Mouse (Mus musculus) ES-Bruce4 (cell line): ENCODE measurements around the gene Olfr1275. TPM values are rescaled to one million over a fixed set of nuclear protein-coding genes. Genes with fewer than 3 reads are reported as not detected.

Experiments
- H3K27ac ChIP-seq: 2 replicates; pipeline ENCODE4 v1.5.1; 2012; ENCODE audit warnings: low read length, inconsistent platforms; ENCODE audit not compliant: insufficient read depth
- H3K27me3 ChIP-seq: 2 replicates; pipeline ENCODE4 v1.6.1; 2012; ENCODE audit warnings: mild to moderate bottlenecking, low read length, inconsistent platforms; ENCODE audit not compliant: control insufficient read depth, poor library complexity, insufficient read depth, severe bottlenecking
- H3K36me3 ChIP-seq: 2 replicates; pipeline ENCODE4 v1.6.1; 2012; ENCODE audit warnings: inconsistent platforms, mild to moderate bottlenecking, low read length, moderate library complexity; ENCODE audit not compliant: control insufficient read depth, poor library complexity, insufficient read depth, severe bottlenecking
- H3K4me1 ChIP-seq: one replicate; pipeline ENCODE4 v1.8.1; 2011; ENCODE audit warnings: low read length; ENCODE audit not compliant: control insufficient read depth, insufficient read depth
- H3K4me3 ChIP-seq: 2 replicates; pipeline ENCODE4 v1.5.1; 2011; ENCODE audit warnings: low read depth, mild to moderate bottlenecking, low read length
- H3K9ac ChIP-seq: 2 replicates; pipeline ENCODE4 v1.6.1; 2012; ENCODE audit warnings: low read depth, mild to moderate bottlenecking, inconsistent platforms; ENCODE audit not compliant: poor library complexity, severe bottlenecking
- H3K9me3 ChIP-seq: replicated peaks from 2 replicates; pipeline ENCODE4 v1.6.1; 2012; ENCODE audit warnings: mild to moderate bottlenecking, low read length, inconsistent platforms; ENCODE audit not compliant: control insufficient read depth, poor library complexity, insufficient read depth, severe bottlenecking
- CTCF ChIP-seq: IDR thresholded peaks from one replicate; pipeline ENCODE4 v1.8.1; 2011; ENCODE audit warnings: low read depth, low read length
- EP300 ChIP-seq: IDR thresholded peaks from 2 replicates; pipeline ENCODE4 v1.6.1; 2011; ENCODE audit warnings: low read depth, low read length; ENCODE audit not compliant: insufficient read depth
- POLR2A ChIP-seq: IDR thresholded peaks from one replicate; pipeline ENCODE4 v1.8.1; 2011; ENCODE audit warnings: low read length; ENCODE audit not compliant: insufficient read depth
- polyA plus RNA-seq: library from polyadenylated mRNA; stranded (reverse); fragments of >200 nt; gene quantifications from 2 replicates; pipeline ENCODE4 v1.2.4, GENCODE M21; 2011; ENCODE audit warnings: low read depth; ENCODE audit not compliant: missing spikeins, insufficient read depth, insufficient read length

Olfr1275 gene
- polyA plus RNA-seq: not detected in 2 replicates

DNA sequence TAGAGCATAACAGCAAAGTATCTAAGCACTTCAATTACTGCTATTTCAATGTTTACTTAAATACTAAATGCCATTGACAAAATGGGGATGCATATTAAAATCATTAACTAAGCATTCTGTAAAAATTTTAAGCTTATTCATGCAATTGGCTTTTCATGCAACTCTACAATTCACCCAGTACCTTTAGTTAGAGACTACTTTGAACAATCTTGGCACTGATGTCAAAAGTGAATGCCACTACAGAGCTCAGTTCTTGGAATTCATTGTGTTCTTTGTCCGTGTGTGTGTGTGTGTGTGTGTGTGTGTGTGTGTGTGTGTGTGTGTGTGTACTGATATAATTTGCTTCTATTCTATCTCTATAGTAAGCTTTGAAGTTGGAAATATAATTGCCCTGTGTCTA lies at the start of gene Olfr1275:
Gene Olfr1275 (minus strand): TSS at position 101 of the 400 bp plus-strand sequence.
- Histone ChIP-seq H3K4me1 (no peaks in the 10 kb centered on the region), H3K27me3 (no peaks in the 10 kb centered on the region), H3K9ac (no peak within 1 kb of the TSS), H3K9me3 (no peaks in the 10 kb centered on the region), H3K36me3 (no peaks in the 10 kb centered on the region), H3K27ac (no peak within 1 kb of the TSS), H3K4me3 (no peak within 1 kb of the TSS)
- TF ChIP-seq POLR2A: no peak
- no peak for TF ChIP-seq EP300
- TF ChIP-seq CTCF: no peak

DNA sequence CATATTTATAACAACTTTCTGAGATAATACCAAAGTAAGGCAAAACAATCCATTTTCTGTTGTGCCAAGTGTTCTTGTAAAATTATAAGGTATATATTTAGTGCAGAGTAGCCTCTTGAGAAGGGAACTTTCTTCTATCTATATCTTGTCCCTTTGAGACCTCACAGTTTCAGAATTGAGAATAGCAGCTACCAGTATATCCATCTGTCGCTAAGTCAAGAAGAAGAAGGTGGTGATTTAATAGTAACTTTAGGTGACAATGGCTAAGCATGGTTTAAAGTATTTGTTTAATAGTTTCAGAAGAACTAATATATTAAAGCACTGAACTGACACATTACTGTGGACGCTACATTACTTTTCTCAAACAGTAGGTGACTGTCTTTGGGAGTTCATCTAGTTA lies 38.9 kb upstream of the Olfr1275 start, which contains the start of gene Olfr1277:
Gene Olfr1277 (minus strand): TSS at position 101 of the 400 bp plus-strand sequence.
- H3K36me3 ChIP-seq: no peaks in the 10 kb centered on the region
- no peak for TF ChIP-seq POLR2A
- TF ChIP-seq CTCF: no peak
- TF ChIP-seq EP300: no peak
- no peaks in the 10 kb centered on the region for H3K4me1 ChIP-seq
- H3K9ac ChIP-seq: no peak within 1 kb of the TSS
- no peak within 1 kb of the TSS for H3K4me3 ChIP-seq
- H3K27ac ChIP-seq: no peak within 1 kb of the TSS
- no peaks in the 10 kb centered on the region for H3K27me3 ChIP-seq
- no peaks in the 10 kb centered on the region for H3K9me3 ChIP-seq

DNA sequence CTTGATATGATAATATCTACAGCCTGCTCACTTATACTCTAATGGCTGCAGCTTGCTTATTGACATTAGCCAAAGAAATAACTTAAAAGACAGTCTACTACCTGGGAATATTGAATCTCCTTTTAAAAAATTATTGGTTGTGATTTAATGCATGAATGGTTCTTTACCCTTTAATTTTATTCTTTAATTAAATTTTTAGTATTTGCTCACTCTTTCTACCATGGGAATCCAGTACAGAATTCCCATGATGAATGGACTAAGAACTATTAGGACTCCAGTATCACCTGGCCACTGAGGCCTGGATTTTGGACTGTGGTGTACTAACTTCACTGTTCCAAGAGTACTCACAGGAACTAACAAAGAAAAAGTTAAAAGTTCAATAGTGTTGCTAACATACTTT lies 19.1 kb upstream of the Olfr1275 start, which contains the start of gene Olfr1276:
Gene Olfr1276 (plus strand): TSS at position 301 of the 400 bp plus-strand sequence.
- Histone ChIP-seq H3K27me3 (no peaks in the 10 kb centered on the region), H3K4me3 (no peak within 1 kb of the TSS)
- TF ChIP-seq CTCF (no peak), EP300 (no peak), POLR2A (no peak)

DNA sequence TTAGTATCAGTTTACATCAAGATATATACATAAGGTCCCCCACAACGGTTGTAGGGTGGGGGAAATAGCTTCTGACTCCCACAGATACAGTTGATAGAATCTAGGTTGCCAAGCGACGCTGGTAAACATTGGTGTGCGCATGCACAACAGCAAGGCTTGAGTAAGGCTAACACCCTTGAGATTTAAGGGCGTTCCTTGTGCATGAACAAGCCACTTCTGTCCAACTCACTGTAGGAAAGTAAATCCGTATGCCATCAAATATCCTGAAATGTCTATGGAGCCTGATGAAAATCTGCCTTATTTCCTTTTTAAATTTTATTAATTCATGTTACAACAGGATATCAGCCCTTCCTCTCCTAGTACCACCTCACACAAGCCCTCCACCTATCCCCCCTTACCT lies 5.6 kb downstream of the Olfr1275 start, which contains the start of gene 4930430A15Rik:
Gene 4930430A15Rik (minus strand): TSS at position 101 of the 400 bp plus-strand sequence.
- H3K36me3 ChIP-seq: no peaks in the 10 kb centered on the region
- no peak within 1 kb of the TSS for H3K27ac ChIP-seq
- H3K27me3 ChIP-seq: no peaks in the 10 kb centered on the region
- no peak within 1 kb of the TSS for H3K9ac ChIP-seq
- no peaks in the 10 kb centered on the region for H3K9me3 ChIP-seq
- H3K4me1 ChIP-seq: no peaks in the 10 kb centered on the region
- no peak for TF ChIP-seq POLR2A
- TF ChIP-seq EP300: no peak
- TF ChIP-seq CTCF: no peak
- no peak within 1 kb of the TSS for H3K4me3 ChIP-seq

More for the DNA sequence above, 19.1 kb upstream of the Olfr1275 start, which contains the start of gene Olfr1276:
- no peak within 1 kb of the TSS for H3K9ac ChIP-seq
- H3K36me3 ChIP-seq: no peaks in the 10 kb centered on the region
- H3K27ac ChIP-seq: no peak within 1 kb of the TSS
- H3K9me3 ChIP-seq: no peaks in the 10 kb centered on the region
- no peaks in the 10 kb centered on the region for H3K4me1 ChIP-seq

DNA sequence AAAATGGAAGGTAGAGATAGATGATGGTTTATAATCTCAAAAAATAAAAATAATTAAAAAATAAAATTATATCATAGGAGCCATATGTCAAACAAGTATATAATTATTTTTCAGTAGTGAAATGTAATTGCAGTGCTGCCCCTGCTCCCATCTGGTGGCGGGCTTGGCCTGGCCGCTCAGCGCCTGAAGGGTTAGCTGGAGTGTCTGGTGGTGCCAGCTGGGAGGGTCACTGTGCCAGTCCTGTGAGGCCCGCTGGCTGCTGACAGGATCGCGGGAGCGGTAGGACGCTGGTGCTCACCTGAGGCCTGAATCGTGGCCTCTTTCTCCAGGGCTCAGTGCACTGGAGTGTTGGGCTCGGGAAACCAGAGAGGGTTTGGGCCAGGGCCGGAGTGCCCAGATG lies 53.0 kb downstream of the Olfr1275 start:
- no peaks in the 10 kb centered on the region for H3K36me3 ChIP-seq
- no peaks in the 10 kb centered on the region for H3K27me3 ChIP-seq
- no peak overlapping the region for H3K9ac ChIP-seq
- no peak for TF ChIP-seq POLR2A
- no peak overlapping the region for H3K27ac ChIP-seq
- H3K9me3 ChIP-seq: no peaks in the 10 kb centered on the region
- H3K4me1 ChIP-seq: no peaks in the 10 kb centered on the region
- H3K4me3 ChIP-seq: no peak overlapping the region

Other genes starting within 250 kb of the Olfr1275 start
- gene Gm13941, start 129.3 kb downstream of the Olfr1275 start, polyA plus RNA-seq: not detected in 2 replicates
- not detected in 2 replicates for gene Gm15130, start 82.3 kb downstream of the Olfr1275 start, polyA plus RNA-seq
- gene 4930430A15Rik, start 5.7 kb downstream of the Olfr1275 start, polyA plus RNA-seq: not detected in 2 replicates
- not detected in 2 replicates for gene Olfr1276, start 19.2 kb upstream of the Olfr1275 start, polyA plus RNA-seq
- gene Olfr1277, start 38.8 kb upstream of the Olfr1275 start, polyA plus RNA-seq: not detected in 2 replicates
- gene Olfr1278, start 54.9 kb upstream of the Olfr1275 start, polyA plus RNA-seq: not detected in 2 replicates
- gene Olfr1279, start 65.3 kb upstream of the Olfr1275 start, polyA plus RNA-seq: not detected in 2 replicates
- not detected in 2 replicates for gene Olfr1280, start 78.7 kb upstream of the Olfr1275 start, polyA plus RNA-seq
- gene Olfr1281, start 91.2 kb upstream of the Olfr1275 start, polyA plus RNA-seq: not detected in 2 replicates
- not detected in 2 replicates for gene Olfr1282, start 100.8 kb upstream of the Olfr1275 start, polyA plus RNA-seq
- not detected in 2 replicates for gene Olfr1283, start 131.5 kb upstream of the Olfr1275 start, polyA plus RNA-seq
- gene Olfr1284, start 140.2 kb upstream of the Olfr1275 start, polyA plus RNA-seq: not detected in 2 replicates
- not detected in 2 replicates for gene Olfr1286, start 187.8 kb upstream of the Olfr1275 start, polyA plus RNA-seq
- not detected in 2 replicates for gene Olfr1287, start 213.9 kb upstream of the Olfr1275 start, polyA plus RNA-seq
- not detected in 2 replicates for gene Olfr1288, start 238.8 kb upstream of the Olfr1275 start, polyA plus RNA-seq
- gene Olfr1289, start 245.5 kb upstream of the Olfr1275 start, polyA plus RNA-seq: not detected in 2 replicates